Mouse (Mus musculus) midbrain, postnatal 0 days (tissue): ENCODE data around the gene Bcl3. TPM values are rescaled to one million over a fixed set of nuclear protein-coding genes. Genes with fewer than 3 reads are reported as not detected.

Experiments
- ATAC-seq: fragments of 200-750 bp; cut with Nextera tagmentation; 2 replicates; pipeline ENCODE4 v1.8.0; 2017; ENCODE audit warnings: moderate number of reproducible peaks, mild to moderate bottlenecking, moderate TSS enrichment, moderate library complexity; ENCODE audit not compliant: low FRiP score
- DNase-seq: peaks from one replicate; pipeline ENCODE4 v3.0.0-alpha.2; 2015; ENCODE audit warnings: low spot score
- H3K27ac ChIP-seq: fragments of 300-500 bp; sonication (generic); 2 replicates; pipeline ENCODE4 v1.5.1; 2014; ENCODE audit warnings: low read depth, mild to moderate bottlenecking, low read length, mixed read lengths
- H3K27me3 ChIP-seq: fragments of 300-500 bp; sonication (generic); 2 replicates; pipeline ENCODE4 v1.6.1; 2014; ENCODE audit warnings: low read length, control low read depth, mixed read lengths; ENCODE audit not compliant: insufficient read depth
- H3K36me3 ChIP-seq: fragments of 300-500 bp; sonication (generic); 2 replicates; pipeline ENCODE4 v1.6.1; 2014; ENCODE audit warnings: low read length, control low read depth, mixed read lengths; ENCODE audit not compliant: insufficient read depth
- H3K4me1 ChIP-seq: fragments of 300-500 bp; sonication (generic); 2 replicates; pipeline ENCODE4 v1.6.1; 2014; ENCODE audit warnings: mild to moderate bottlenecking, control low read depth, antibody characterized with exemption, low read length, mixed read lengths; ENCODE audit not compliant: insufficient read depth
- H3K4me2 ChIP-seq: fragments of 300-500 bp; sonication (generic); 2 replicates; pipeline ENCODE4 v1.6.1; 2014; ENCODE audit warnings: low read depth, mild to moderate bottlenecking, low read length, mixed read lengths; ENCODE audit not compliant: poor library complexity, severe bottlenecking
- H3K4me3 ChIP-seq: fragments of 300-500 bp; sonication (generic); 2 replicates; pipeline ENCODE4 v1.5.1; 2014; ENCODE audit warnings: low read depth, mild to moderate bottlenecking, low read length, moderate library complexity
- H3K9ac ChIP-seq: fragments of 300-500 bp; sonication (generic); replicated peaks from 2 replicates; pipeline ENCODE4 v1.6.1; 2014; ENCODE audit warnings: mild to moderate bottlenecking, low read length, moderate library complexity, mixed read lengths; ENCODE audit not compliant: poor library complexity, severe bottlenecking
- H3K9me3 ChIP-seq: fragments of 300-500 bp; sonication (generic); 2 replicates; pipeline ENCODE4 v1.6.1; 2016; ENCODE audit warnings: low read length, control low read depth
- CTCF ChIP-seq: IDR thresholded peaks from 2 replicates; pipeline ENCODE4 v1.5.1; 2016; ENCODE audit warnings: antibody characterized with exemption, mild to moderate bottlenecking
- whole genome bisulfite sequencing: fragments of 180-500 bp; shearing (Covaris S2); extraction: QIAGEN DNeasy Blood & Tissue Kit; methylation state at CpG from one replicate; pipeline ENCODE4 v1.1.7; 2014; 5-methylcytosine and 5-hydroxymethylcytosine counted together
- polyA plus RNA-seq: library from polyadenylated mRNA; unstranded; fragments of >200 nt; fragmentation: Nextera tagmentation; extraction: Ambion mirVana; gene quantifications from 2 replicates; pipeline ENCODE4 v1.2.1, GENCODE M21; 2015
- total RNA-seq: library from RNA; depleted of rRNA; stranded (reverse); fragments of >200 nt; gene quantifications from 2 replicates; pipeline ENCODE4 v1.2.3, GENCODE M21; 2014

The Bcl3 gene
- total and polyA plus RNA-seq, 2 experiments from 2014 or later, result 0.55 to 0.93 TPM

DNA sequence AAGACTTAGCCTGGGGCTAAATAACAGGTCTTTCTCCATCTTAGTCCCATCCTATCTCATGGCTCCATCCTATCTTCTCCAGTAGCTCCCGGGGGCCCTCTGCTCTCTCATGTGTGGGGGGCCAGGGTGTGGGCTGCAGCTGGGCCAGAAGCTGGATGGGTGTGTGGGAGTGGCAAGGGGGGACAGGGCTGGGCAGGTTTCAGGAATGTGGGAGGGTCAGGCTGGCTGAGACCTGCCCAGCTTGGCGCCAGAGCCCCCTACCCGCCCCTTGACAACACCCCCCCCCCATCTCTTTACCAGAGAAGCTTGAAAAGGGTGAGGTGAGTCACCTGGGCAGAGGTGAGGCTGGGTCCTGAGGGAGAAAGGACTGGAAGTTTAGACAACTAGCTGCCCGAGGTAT lies 53.6 kb downstream of the Bcl3 start:
- TF ChIP-seq CTCF, result no peak
- Histone ChIP-seq H3K9me3 (no peaks in the 10 kb centered on the region), H3K27ac (no peak overlapping the region), H3K36me3 (no peaks in the 10 kb centered on the region), H3K4me2 (no peak overlapping the region), H3K27me3 (peaks cover 26% of the 10 kb centered on the region), H3K4me3 (no peak overlapping the region), H3K9ac (no peak overlapping the region), H3K4me1 (0 out of 2 replicates have a peak, but pooled peaks cover 9% of the 10 kb centered on the region)
- ATAC-seq (no peak), DNase-seq (no peak)
- WGBS, result 26% methylated on average over 4 of the region's 4 CpGs

DNA sequence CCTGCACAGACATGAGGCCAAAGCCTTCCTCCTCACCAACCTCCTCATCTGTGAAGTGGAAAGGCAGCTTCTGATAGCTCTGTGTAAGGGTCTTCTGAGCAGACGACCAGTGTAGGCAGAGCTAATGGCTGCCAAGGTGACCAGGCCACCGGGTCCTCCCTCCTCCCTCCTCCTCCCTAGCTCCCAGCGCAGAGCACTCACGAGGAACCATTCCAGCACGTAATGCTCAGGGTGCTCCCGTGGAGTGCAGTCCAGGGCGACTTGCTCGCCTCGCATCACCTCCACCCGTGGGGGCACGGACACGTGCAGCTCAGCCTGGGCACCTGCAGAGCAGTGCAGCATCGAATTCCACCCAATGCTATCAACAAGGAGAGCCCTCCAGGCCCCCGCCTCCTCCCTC lies 54.3 kb downstream of the Bcl3 start:
- Histone ChIP-seq H3K27ac (no peak overlapping the region), H3K9ac (no peak overlapping the region), H3K4me1 (0 out of 2 replicates have a peak, but pooled peaks cover 9% of the 10 kb centered on the region), H3K27me3 (peaks cover 26% of the 10 kb centered on the region), H3K4me2 (no peak overlapping the region), H3K4me3 (no peak overlapping the region), H3K36me3 (no peaks in the 10 kb centered on the region), H3K9me3 (no peaks in the 10 kb centered on the region)
- ATAC-seq (no peak), DNase-seq (no peak)
- WGBS, result 60% methylated on average over 14 of the region's 14 CpGs
- no peak for TF ChIP-seq CTCF

DNA sequence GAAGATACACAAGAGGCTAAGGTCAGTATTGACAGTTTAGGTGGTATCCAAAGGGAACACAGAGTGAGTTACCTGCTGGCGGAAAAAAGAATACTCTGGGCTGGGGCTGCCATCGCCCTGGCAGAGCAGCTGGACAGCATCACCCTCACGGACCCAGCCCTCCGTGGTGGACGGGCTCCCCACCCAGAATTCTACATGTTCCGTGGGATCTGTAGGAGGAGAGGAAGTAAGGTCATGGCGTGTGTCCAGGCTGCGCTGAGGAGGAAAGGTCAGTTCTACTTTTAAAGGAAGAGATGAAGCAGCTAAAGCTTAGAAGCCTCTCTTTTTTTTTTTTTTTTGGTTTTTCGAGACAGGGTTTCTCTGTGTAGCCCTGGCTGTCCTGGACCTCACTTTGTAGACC lies 58.0 kb downstream of the Bcl3 start:
- H3K4me2 ChIP-seq, result no peak overlapping the region
- no peak overlapping the region for H3K27ac ChIP-seq
- ATAC-seq (no peak), DNase-seq (no peak)
- TF ChIP-seq CTCF, result no peak
- no peak overlapping the region for H3K9ac ChIP-seq
- no peak overlapping the region for H3K4me3 ChIP-seq
- H3K4me1 ChIP-seq, result no peaks in the 10 kb centered on the region
- no peaks in the 10 kb centered on the region for H3K9me3 ChIP-seq
- H3K36me3 ChIP-seq, result no peaks in the 10 kb centered on the region; the same call in 1 of the 2 replicates
- 0 out of 2 replicates have a peak, but pooled peaks cover 6% of the 10 kb centered on the region for H3K27me3 ChIP-seq
- 86% methylated on average over 9 of the region's 9 CpGs for WGBS

DNA sequence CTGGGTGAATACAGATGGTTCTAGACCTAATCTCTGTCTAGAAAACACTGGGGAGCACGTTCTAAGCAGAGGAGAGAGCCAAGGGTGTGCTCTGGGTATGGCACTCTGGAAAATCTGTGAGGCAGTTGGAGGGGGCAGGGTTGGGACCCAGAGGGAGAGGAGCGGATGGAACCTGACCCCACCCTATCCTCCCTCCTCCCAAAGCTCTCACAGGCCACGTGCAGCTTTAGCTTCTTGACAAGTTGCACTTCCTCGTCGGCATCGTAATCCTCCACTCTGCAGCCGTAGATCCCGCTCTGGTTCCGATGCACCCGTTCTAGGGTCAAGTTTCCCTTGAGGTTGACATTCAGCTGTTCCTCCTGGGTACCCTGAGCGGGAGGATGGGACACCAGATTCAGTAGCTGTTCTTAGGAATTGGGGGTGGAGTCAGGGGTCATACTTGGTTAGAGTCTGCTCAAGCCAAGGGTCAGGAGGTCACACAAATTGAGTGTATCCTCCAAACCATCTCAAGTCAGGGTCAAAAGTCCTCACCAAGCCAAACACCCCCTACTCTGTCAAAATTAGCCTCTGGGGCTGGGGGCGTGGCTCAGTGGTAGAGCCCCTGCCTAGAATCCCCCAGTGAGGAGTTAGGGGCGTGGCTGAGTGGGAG lies 58.6 kb downstream of the Bcl3 start:
- H3K27me3 ChIP-seq, result no peaks in the 10 kb centered on the region
- H3K4me2 ChIP-seq, result no peak overlapping the region
- H3K4me3 ChIP-seq, result no peak overlapping the region
- H3K4me1 ChIP-seq, result no peaks in the 10 kb centered on the region
- WGBS, result 84% methylated on average over 13 of the region's 13 CpGs
- TF ChIP-seq CTCF, result no peak
- H3K9ac ChIP-seq, result no peak overlapping the region
- DNase-seq, result no peak
- H3K27ac ChIP-seq, result no peak overlapping the region
- no peak for ATAC-seq
- no peaks in the 10 kb centered on the region for H3K9me3 ChIP-seq
- no peaks in the 10 kb centered on the region; the same call in 1 of the 2 replicates for H3K36me3 ChIP-seq

DNA sequence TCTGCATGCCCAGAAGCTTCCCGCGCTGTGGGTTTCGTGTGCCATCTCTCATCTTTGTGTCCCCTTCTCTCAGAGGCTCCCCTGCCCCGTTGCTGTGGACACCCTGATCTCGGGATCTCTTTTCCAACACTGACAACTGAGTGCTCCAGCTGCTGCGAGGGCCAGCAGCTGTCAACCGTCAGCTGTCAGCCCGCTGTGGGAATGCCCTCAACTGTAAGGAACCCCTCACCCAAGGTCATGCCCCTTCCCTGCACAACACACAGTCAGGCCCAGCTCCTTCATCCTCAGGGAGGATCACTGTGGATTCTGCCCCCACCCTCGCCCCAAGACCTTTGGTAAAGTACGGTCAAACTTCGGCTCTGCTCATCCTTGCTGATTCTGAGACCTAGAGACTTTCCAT lies 60.3 kb downstream of the Bcl3 start:
- ATAC-seq (no peak), DNase-seq (no peak)
- Histone ChIP-seq H3K4me1 (no peaks in the 10 kb centered on the region), H3K27ac (no peak overlapping the region), H3K9me3 (no peaks in the 10 kb centered on the region), H3K27me3 (no peaks in the 10 kb centered on the region), H3K4me3 (no peak overlapping the region), H3K4me2 (no peak overlapping the region), H3K36me3 (no peaks in the 10 kb centered on the region; the same call in 1 of the 2 replicates), H3K9ac (no peak overlapping the region)
- WGBS, result 91% methylated on average over 11 of the region's 11 CpGs
- TF ChIP-seq CTCF, result no peak

DNA sequence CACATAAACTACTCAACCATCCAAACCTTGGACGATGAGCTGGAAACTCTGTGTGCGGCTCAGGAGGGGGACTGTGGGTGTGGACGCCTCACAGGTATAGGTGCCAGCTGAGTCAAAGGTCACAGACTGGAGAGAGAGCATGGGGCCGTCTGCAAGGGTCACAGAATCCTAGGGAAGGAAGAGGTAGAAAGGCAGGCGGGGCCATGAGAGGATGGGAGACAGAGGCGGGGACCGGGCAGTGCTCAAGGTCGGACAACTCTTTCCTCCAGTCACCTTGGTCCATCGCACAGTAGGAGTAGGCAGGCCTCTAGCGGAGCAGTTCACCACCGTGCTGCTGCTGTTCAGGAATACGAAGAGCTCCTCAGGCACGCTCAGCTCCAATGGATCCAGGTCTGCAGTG lies 62.5 kb downstream of the Bcl3 start:
- Histone ChIP-seq H3K27me3 (no peaks in the 10 kb centered on the region), H3K4me3 (no peak overlapping the region), H3K27ac (no peak overlapping the region), H3K36me3 (no peaks in the 10 kb centered on the region; the same call in 1 of the 2 replicates), H3K9ac (no peak overlapping the region), H3K9me3 (no peaks in the 10 kb centered on the region), H3K4me1 (no peaks in the 10 kb centered on the region), H3K4me2 (no peak overlapping the region)
- no peak for TF ChIP-seq CTCF
- WGBS, result 92% methylated on average over 13 of the region's 13 CpGs
- no peak for DNase-seq
- no peak for ATAC-seq
